Mouse (Mus musculus) forebrain, embryonic 10.5 days (tissue): ENCODE results near the gene Tbl1x. TPM values are rescaled to one million over a fixed set of nuclear protein-coding genes. Genes with fewer than 3 reads are reported as not detected.

ENCODE experiments used
- DNase-seq: peaks from one replicate; pipeline ENCODE4 v3.0.0-alpha.2; 2017; ENCODE audit warnings: low spot score; ENCODE audit errors: extremely low spot score
- H3K27ac ChIP-seq: fragments of 300-500 bp; sonication (generic); 2 replicates; pipeline ENCODE4 v1.5.1; 2016; ENCODE audit warnings: mild to moderate bottlenecking
- H3K27me3 ChIP-seq: fragments of 300-500 bp; sonication (generic); 2 replicates; pipeline ENCODE4 v1.6.1; 2016; ENCODE audit warnings: mild to moderate bottlenecking; ENCODE audit not compliant: poor library complexity, severe bottlenecking
- H3K36me3 ChIP-seq: fragments of 300-500 bp; sonication (generic); replicated peaks from 2 replicates; pipeline ENCODE4 v1.6.1; 2016; ENCODE audit warnings: mild to moderate bottlenecking, moderate library complexity
- H3K4me1 ChIP-seq: fragments of 300-500 bp; sonication (generic); 2 replicates; pipeline ENCODE4 v1.6.1; 2016
- H3K4me3 ChIP-seq: fragments of 300-500 bp; sonication (generic); 2 replicates; pipeline ENCODE4 v1.5.1; 2016; ENCODE audit warnings: mild to moderate bottlenecking, moderate library complexity
- H3K9me3 ChIP-seq: fragments of 300-500 bp; sonication (generic); 2 replicates; pipeline ENCODE4 v1.6.1; 2016; ENCODE audit warnings: mild to moderate bottlenecking, moderate library complexity
- WGBS: fragments of 180-500 bp; shearing (Covaris S2); methylation state at CpG from one replicate; pipeline ENCODE4 v1.1.7; 2016; 5-methylcytosine and 5-hydroxymethylcytosine counted together
- polyA plus RNA-seq: library from polyadenylated mRNA; unstranded; fragments of >200 nt; fragmentation: Nextera tagmentation; extraction: Ambion mirVana; gene quantifications from 2 replicates; pipeline ENCODE4 v1.2.1, GENCODE M21; 2016

The Tbl1x gene
- 71.4 and 76.7 TPM in 2 replicates for polyA plus RNA-seq

DNA sequence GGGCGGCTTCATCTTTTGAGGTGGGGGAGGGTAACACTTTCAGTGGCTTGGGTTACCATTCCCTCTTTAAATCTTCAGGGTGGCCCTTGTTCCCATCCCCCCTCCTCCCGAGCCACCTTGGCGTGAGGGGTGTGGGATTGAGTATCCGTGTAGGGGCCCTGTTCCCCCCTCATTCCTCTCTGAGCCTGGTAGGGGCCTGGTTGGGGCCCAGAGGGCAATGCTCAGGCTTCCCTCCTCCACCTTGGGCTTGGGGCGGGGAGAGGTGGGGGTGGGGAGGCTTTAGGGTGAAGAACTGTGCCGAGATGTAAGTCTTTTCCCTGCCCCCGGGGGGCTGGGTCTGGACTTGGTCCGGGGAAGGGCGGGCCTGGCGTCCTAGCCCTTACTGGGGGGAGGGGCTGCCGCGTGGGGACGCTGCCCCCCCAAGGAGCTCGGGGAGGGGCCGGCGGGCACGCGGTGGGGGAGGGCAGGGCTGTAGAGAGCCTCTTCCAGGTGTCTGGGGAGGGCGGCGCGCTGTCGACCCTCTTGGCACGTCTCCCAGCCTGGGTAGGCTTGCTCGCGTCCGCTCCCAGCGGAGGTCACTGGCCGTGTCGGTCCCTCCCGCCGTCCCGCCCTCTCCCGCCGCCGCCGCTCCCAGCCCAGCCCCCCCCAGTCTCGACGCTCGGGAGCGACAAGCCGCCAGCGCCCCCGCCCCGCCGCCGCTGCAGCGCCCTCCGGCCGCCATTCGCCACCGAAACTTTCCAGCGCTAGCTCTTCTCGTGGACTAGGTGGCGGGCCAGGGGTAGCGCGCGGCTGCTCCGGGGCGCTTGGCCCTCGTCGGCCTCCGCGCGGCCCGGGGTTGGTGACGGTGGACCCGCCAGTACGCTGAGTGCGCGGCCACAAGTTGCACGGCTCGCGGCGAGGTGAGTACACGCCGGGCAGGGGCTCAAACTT, at the start of gene Tbl1x:
Gene Tbl1x (plus strand): TSS at position 643 of the 930 bp plus-strand sequence.
- WGBS: 25% methylated on average over 47 of the region's 76 CpGs
- H3K9me3 ChIP-seq: peaks cover 6% of the 10 kb centered on the region; the same call in 1 of the 2 replicates
- no peaks in the 10 kb centered on the region for H3K27me3 ChIP-seq
- H3K4me1 ChIP-seq: peaks cover 34% of the 10 kb centered on the region
- DNase-seq: peak; percentile 77
- no peaks in the 10 kb centered on the region for H3K36me3 ChIP-seq
- peak within 1 kb of the TSS; percentile 67 for H3K4me3 ChIP-seq
- peak within 1 kb of the TSS; percentile 96 for H3K27ac ChIP-seq

DNA sequence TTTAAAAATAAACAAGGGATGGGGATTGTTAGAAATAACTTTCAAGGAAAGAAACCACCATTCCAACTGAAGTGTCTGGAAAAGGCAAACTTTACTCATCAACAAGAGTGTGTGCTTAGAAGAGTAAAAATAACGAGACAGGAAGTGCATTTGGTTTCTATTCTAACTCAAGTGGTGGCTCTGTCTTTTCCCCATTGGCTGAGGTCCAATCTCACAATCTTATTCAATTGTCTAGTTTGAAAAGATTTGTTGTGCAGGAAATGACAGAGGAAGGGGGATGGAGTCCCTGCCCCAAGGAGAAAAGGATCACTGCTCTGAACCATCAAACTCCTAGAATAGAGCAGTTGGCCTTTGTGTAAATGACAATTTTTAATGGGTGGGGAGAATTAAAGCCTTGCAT, 41.6 kb upstream of the Tbl1x start:
- no peaks in the 10 kb centered on the region for H3K9me3 ChIP-seq
- 68% methylated on average over 1 of the region's 1 CpGs for WGBS
- H3K4me1 ChIP-seq: no peaks in the 10 kb centered on the region
- H3K27me3 ChIP-seq: no peaks in the 10 kb centered on the region
- H3K36me3 ChIP-seq: no peaks in the 10 kb centered on the region
- no peak overlapping the region for H3K27ac ChIP-seq
- H3K4me3 ChIP-seq: no peak overlapping the region
- no peak for DNase-seq

GRCm38 (mm10) chrX:77472858-77473257, 38.0 kb upstream of the Tbl1x start:
- Histone ChIP-seq H3K4me1 (no peaks in the 10 kb centered on the region), H3K9me3 (no peaks in the 10 kb centered on the region), H3K27ac (no peak overlapping the region), H3K36me3 (no peaks in the 10 kb centered on the region), H3K4me3 (no peak overlapping the region), H3K27me3 (no peaks in the 10 kb centered on the region)
- DNase-seq: no peak
- 96% methylated on average over 1 of the region's 1 CpGs for WGBS

GRCm38 (mm10) chrX:77473511-77473910, 37.3 kb upstream of the Tbl1x start:
- no peaks in the 10 kb centered on the region for H3K36me3 ChIP-seq
- 78% methylated on average over 1 of the region's 1 CpGs for WGBS
- no peak for DNase-seq
- no peaks in the 10 kb centered on the region for H3K9me3 ChIP-seq
- H3K27me3 ChIP-seq: no peaks in the 10 kb centered on the region
- no peak overlapping the region for H3K27ac ChIP-seq
- no peaks in the 10 kb centered on the region for H3K4me1 ChIP-seq
- H3K4me3 ChIP-seq: no peak overlapping the region

DNA sequence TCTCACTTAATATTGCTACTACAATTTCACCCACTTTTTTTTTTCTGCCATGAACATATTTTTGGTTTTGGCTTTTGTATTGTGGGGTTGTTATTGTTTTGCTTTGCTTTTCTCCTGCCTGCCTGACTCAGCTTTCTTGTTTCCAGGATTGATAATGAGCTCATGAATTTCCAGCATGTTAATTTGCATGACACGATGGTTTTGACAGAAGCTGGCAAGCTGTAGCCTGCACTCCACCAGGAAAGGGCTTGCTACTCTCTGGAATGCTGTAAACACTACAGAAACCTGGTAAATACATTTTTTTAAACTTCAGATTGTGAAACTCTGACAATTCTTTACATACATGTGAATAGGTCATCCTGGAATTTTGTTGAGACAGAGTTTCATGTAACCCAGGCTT, 36.3 kb upstream of the Tbl1x start:
- H3K4me1 ChIP-seq: no peaks in the 10 kb centered on the region
- WGBS: 42% methylated on average over 1 of the region's 1 CpGs
- no peak overlapping the region for H3K4me3 ChIP-seq
- no peaks in the 10 kb centered on the region for H3K9me3 ChIP-seq
- no peaks in the 10 kb centered on the region for H3K27me3 ChIP-seq
- H3K36me3 ChIP-seq: no peaks in the 10 kb centered on the region
- no peak overlapping the region for H3K27ac ChIP-seq
- no peak for DNase-seq

DNA sequence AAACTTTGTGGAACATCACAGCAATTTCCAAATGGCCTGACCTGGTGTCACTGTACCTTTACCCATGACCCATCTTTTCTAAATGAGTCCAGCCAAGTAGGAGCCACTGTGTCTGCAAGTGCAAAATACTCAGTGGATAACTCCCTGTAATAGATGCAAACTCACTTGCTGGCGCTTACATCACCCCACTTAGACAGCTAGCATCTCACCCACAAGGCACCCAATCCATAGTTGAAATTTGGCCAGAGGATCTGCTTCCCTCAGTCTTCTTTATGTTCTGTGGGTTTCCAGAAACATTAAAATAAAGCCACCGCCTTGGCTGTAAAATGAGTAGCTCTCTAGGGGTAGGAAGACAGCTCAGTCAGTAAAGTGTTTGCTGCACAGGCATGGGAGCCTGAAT, 33.3 kb upstream of the Tbl1x start:
- 86% methylated on average over 2 of the region's 2 CpGs for WGBS
- Histone ChIP-seq H3K36me3 (no peaks in the 10 kb centered on the region), H3K27me3 (no peaks in the 10 kb centered on the region), H3K9me3 (no peaks in the 10 kb centered on the region), H3K4me1 (no peaks in the 10 kb centered on the region), H3K27ac (no peak overlapping the region), H3K4me3 (no peak overlapping the region)
- no peak for DNase-seq

DNA sequence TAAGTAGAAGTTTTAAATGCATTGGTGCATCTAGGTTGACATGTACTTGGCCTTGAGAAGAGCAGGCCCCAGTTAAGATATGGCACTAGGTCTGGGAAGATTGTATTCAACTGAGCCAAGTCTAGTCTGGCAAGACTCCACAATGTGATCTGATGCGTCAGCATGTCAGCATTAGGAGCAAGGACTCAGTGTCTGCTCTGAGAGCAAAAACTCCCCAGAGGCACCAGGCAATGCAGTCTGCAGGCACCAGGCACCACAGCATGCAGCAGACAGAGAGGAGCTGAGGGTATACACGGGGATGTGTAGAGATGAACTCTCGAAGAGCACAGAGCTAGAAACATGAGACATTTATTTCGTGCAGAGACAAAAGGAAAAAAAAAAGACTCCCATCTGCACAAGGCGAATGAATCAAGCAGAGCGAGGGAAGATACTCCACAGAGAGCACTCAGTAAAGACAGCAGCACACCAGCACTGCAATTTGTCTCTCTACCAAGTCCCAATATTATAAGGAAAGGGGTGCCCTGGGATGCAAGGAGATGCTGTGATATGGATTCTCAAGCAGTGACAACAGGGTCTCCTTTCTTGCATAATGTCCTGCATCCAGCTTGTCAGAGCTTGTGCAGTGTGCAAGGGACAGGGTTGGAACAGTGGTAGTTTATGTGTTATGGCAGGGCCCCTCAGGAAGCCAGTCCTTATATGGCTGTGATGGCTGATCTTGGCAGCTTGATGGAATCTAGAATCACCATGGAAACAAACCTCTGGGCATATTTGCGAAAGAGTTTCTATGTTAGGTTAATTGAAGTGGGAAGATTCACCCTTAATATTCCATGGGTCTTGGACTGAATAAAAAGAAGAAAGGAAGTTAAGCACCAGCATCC, 22.7 kb upstream of the Tbl1x start:
- Histone ChIP-seq H3K27me3 (no peaks in the 10 kb centered on the region), H3K9me3 (peaks cover 3% of the 10 kb centered on the region; the same call in 1 of the 2 replicates), H3K36me3 (no peaks in the 10 kb centered on the region), H3K4me1 (no peaks in the 10 kb centered on the region), H3K27ac (no peak overlapping the region), H3K4me3 (no peak overlapping the region)
- DNase-seq: no peak
- WGBS: 80% methylated on average over 7 of the region's 7 CpGs

GRCm38 (mm10) chrX:77490127-77490526, 20.7 kb upstream of the Tbl1x start:
- no peak for DNase-seq
- Histone ChIP-seq H3K4me1 (no peaks in the 10 kb centered on the region), H3K27ac (no peak overlapping the region), H3K9me3 (peaks cover 6% of the 10 kb centered on the region; the same call in 1 of the 2 replicates), H3K27me3 (no peaks in the 10 kb centered on the region), H3K36me3 (no peaks in the 10 kb centered on the region), H3K4me3 (no peak overlapping the region)
- WGBS: 86% methylated on average over 1 of the region's 1 CpGs

DNA sequence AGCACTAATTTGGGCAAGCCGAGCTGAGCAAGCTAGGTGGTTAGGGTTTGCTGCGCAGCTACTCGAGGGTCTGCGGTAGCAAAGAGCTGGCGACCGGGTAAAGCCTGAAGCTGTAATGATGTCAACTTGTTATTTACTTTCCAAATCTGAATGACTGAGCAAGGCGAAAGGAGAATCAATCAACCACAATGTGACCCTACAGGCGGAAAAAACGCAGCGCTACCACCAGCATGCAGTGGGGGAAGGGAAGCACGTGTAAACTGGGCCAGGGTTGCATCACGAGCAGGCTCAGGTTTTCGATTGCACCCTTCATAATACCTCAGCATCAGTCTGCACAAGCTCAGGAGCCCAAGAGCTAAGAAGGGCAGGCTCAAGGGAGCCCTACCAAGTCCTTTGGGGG, 1.7 kb upstream of the Tbl1x start:
- DNase-seq: peak; percentile 82
- H3K9me3 ChIP-seq: peaks cover 6% of the 10 kb centered on the region; the same call in 1 of the 2 replicates
- H3K4me1 ChIP-seq: peaks cover 29% of the 10 kb centered on the region
- WGBS: 16% methylated on average over 13 of the region's 13 CpGs
- peak overlapping the region; percentile 67 for H3K4me3 ChIP-seq
- no peaks in the 10 kb centered on the region for H3K27me3 ChIP-seq
- H3K36me3 ChIP-seq: no peaks in the 10 kb centered on the region
- peak overlapping the region; percentile 96 for H3K27ac ChIP-seq

- peak overlapping the region; percentile 67 for H3K4me3 ChIP-seq
- no peaks in the 10 kb centered on the region for H3K36me3 ChIP-seq
- DNase-seq: peak; percentile 26
- peak overlapping the region; percentile 96 for H3K27ac ChIP-seq
- no peaks in the 10 kb centered on the region for H3K27me3 ChIP-seq
- peaks cover 6% of the 10 kb centered on the region; the same call in 1 of the 2 replicates for H3K9me3 ChIP-seq
- WGBS: 11% methylated on average over 10 of the region's 10 CpGs
- peaks cover 30% of the 10 kb centered on the region for H3K4me1 ChIP-seq
These were observed 1.0 kb upstream of the Tbl1x start for GRCm38 (mm10) chrX:77509776-77510175.

GRCm38 (mm10) chrX:77511301-77511993, 634 bp downstream of the Tbl1x start:
- peaks cover 39% of the 10 kb centered on the region for H3K4me1 ChIP-seq
- no peaks in the 10 kb centered on the region for H3K36me3 ChIP-seq
- WGBS: 19% methylated on average over 52 of the region's 55 CpGs
- H3K4me3 ChIP-seq: peak overlapping the region; percentile 67
- peak; percentile 44 for DNase-seq
- H3K27me3 ChIP-seq: no peaks in the 10 kb centered on the region
- peaks cover 6% of the 10 kb centered on the region; the same call in 1 of the 2 replicates for H3K9me3 ChIP-seq
- peak overlapping the region; percentile 96 for H3K27ac ChIP-seq

- H3K4me3 ChIP-seq: peak overlapping the region; percentile 67
- no peak for DNase-seq
- H3K9me3 ChIP-seq: peaks cover 6% of the 10 kb centered on the region; the same call in 1 of the 2 replicates
- 14% methylated on average over 12 of the region's 12 CpGs for WGBS
- H3K27me3 ChIP-seq: no peaks in the 10 kb centered on the region
- H3K36me3 ChIP-seq: no peaks in the 10 kb centered on the region
- peaks cover 39% of the 10 kb centered on the region for H3K4me1 ChIP-seq
- H3K27ac ChIP-seq: peak overlapping the region; percentile 96
These were observed 1.2 kb downstream of the Tbl1x start for GRCm38 (mm10) chrX:77511994-77512485.
